Mouse (Mus musculus): ENCODE results near the gene Rin1. TPM values are rescaled to one million over a fixed set of nuclear protein-coding genes. Genes with fewer than 3 reads are reported as not detected.

Gene Rin1
- polyA plus RNA-seq, 1 experiment from 2014 or later: 2.5 TPM

DNA sequence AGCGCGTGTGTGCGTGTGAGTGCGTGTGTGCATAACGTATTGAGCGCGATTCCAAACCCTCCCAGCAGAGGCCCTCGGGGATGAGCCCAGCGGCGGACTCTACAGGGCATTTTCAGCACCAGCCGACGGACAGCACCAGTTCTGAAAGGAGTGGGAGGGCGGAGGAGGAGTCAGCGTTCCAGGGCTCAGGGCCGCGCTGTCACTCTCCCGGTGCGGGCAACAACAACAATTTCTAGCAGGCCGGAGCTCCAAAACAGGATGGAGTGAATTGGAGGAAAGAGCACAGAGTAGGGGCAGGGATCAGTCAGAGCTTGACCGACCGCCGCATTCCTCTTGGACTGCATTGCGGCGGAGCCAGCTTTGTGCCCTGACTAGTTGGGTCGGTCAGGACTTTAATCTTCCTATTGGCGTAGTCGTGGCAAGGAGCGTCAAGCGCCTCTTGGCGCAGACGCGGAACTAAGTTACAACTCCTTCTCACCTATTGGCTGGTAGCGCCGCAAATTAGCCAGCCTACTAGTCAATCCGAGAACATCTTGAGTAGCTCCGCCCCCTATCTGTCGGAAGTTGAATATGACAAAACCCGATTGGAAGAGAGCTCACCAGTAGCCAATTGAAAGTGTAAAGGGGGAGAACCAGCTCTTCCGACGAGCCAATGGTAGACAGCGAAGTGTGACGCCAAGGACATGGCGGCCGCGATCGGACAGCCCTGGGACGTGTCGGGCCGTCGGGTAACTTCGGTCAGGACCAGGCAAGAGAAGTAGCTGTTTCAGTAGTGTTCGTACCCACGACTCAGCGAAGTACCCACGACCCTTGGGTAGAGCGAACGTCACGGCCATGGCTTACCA, 37.8 kb downstream of the Rin1 start, which contains the start of gene Yif1a:
Gene Yif1a, plus strand, starts transcription at position 655 of the 845 bp plus-strand sequence.
- peak within 1 kb of the TSS; percentile 82 for H3K27ac ChIP-seq
- peak within 1 kb of the TSS; percentile 83 for H3K4me3 ChIP-seq
- peak; percentile 95 for ATAC-seq (ENCODE audit: low FRiP score, low read depth)
- peak within 1 kb of the TSS; percentile 85 for H3K4me2 ChIP-seq (replicated peaks)
- H3K4me1 ChIP-seq: peaks cover 28% of the 10 kb centered on the region
- peaks cover 29% of the 10 kb centered on the region for H3K36me3 ChIP-seq
- no peaks in the 10 kb centered on the region for H3K9me3 ChIP-seq
- H3K27me3 ChIP-seq (replicated peaks): peaks cover 34% of the 10 kb centered on the region
- peak within 1 kb of the TSS; percentile 73 for H3K9ac ChIP-seq
- under 1% methylated on average over 58 of the region's 58 CpGs for WGBS

DNA sequence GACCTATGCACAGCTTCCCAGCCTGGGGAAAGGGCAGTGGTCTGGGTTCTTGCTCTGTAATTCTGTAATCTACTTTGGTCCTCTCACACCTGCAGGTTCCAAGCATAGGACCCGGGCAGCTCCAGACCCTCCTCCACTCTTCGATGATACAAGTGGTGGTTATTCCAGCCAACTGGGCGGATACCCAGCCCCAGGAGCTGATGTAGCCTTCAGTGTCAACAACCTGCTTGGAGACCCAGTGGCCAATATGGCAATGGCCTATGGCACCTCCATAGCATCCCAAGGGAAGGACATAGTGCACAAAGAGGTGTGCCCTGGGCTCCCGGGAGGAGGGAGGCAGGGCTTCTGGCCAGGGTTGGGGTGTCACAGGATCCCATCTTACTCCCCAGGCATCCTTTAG, 39.0 kb downstream of the Rin1 start:
- Histone ChIP-seq H3K4me1 (peaks cover 39% of the 10 kb centered on the region), H3K27ac (no peak overlapping the region), H3K27me3 (replicated peaks) (peaks cover 22% of the 10 kb centered on the region), H3K9ac (peak overlapping the region; percentile 73; the same call in 1 of the 2 replicates), H3K4me3 (peak overlapping the region; percentile 83), H3K36me3 (peaks cover 38% of the 10 kb centered on the region), H3K9me3 (no peaks in the 10 kb centered on the region), H3K4me2 (replicated peaks) (peak overlapping the region; percentile 85)
- WGBS: 94% methylated on average over 4 of the region's 4 CpGs
- ATAC-seq (ENCODE audit: low FRiP score, low read depth): no peak

DNA sequence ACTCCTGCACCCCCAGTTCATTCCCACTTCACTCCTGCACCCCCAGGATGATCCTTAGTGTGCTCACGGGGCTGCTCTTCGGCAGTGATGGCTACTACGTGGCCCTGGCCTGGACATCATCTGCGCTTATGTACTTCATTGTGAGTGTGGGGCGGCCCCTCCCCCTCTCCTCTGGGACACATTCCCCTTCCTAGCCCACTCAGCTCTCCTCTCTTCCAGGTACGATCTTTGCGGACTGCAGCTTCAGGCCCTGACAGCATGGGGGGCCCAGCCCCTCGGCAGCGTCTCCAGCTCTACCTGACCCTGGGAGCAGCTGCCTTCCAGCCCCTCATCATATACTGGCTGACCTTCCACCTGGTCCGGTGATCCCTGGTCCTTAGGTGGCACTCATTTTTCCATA, 41.8 kb downstream of the Rin1 start:
- 83% methylated on average over 10 of the region's 10 CpGs for WGBS
- H3K4me1 ChIP-seq: peaks cover 58% of the 10 kb centered on the region
- no peak overlapping the region for H3K9ac ChIP-seq
- no peak overlapping the region for H3K4me2 ChIP-seq (replicated peaks)
- H3K4me3 ChIP-seq: no peak overlapping the region
- H3K27me3 ChIP-seq (replicated peaks): no peaks in the 10 kb centered on the region
- H3K27ac ChIP-seq: no peak overlapping the region
- ATAC-seq (ENCODE audit: low FRiP score, low read depth): no peak
- no peaks in the 10 kb centered on the region for H3K9me3 ChIP-seq
- H3K36me3 ChIP-seq: peaks cover 38% of the 10 kb centered on the region

DNA sequence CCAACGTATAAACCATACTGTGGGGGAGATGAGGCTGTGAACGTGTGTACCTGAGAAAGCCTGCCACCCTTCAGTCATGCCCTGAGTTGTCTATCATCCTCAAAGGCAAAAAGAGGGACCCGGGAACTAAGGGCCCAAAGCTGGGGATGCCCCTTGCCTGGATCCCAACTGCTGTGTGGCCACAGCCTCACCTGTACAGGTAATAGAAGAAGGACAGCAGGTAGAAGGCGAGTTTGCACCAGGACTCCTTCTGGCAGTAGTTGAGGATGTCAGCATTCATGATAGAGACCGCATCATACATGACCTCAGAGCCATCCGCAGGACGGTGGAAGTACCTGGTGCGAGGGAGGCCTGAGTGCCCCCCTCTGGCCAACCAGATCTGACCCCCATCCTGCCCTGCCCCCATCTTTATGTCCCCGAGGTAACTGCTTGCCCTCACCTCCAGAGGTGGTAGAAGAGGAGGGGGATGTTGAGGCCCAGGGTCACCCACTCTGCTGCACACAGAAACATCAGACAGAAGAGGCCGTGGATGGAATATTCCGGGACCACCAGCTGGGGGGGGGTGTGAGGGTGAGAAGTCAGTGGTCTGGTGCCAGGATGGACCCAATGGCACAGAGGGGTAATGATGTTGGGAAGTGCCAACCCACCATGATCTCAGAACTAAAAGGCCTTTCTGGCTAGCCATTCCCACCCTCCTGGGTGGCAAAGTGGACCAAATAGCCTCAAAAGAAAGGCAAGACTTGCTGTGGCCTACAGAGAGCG, 43.4 kb downstream of the Rin1 start:
- H3K4me2 ChIP-seq (replicated peaks): peak overlapping the region; percentile 97
- peaks cover 67% of the 10 kb centered on the region for H3K4me1 ChIP-seq
- no peak; the same call in 1 of the 2 replicates for ATAC-seq (ENCODE audit: low FRiP score, low read depth)
- H3K9me3 ChIP-seq: no peaks in the 10 kb centered on the region
- peak overlapping the region; percentile 21; the same call in 1 of the 2 replicates for H3K9ac ChIP-seq
- peak overlapping the region; percentile 7; the same call in 1 of the 2 replicates for H3K4me3 ChIP-seq
- 74% methylated on average over 12 of the region's 12 CpGs for WGBS
- no peaks in the 10 kb centered on the region for H3K27me3 ChIP-seq (replicated peaks)
- no peak overlapping the region for H3K27ac ChIP-seq
- peaks cover 38% of the 10 kb centered on the region for H3K36me3 ChIP-seq

DNA sequence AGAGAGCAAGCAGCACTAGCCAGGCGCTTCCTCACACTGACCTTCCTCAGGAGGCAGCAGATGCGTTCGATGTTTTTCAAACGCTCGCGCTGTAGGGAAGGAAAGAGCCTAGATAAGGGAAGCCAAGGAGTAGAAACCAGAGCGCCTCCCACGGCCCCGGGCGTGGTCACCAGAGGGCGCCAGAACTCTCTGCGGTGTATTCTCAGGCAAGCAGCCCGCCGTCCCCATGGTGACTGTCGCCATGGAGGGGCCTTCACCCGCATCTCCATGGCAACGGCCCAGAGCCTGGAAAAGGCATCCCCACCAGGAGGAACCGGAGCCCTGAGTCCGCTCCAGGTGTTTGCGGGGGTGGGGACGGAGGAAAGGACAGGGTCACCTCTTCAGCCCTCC, 44.0 kb downstream of the Rin1 start:
- H3K27ac ChIP-seq: peak overlapping the region; percentile 71; the same call in 1 of the 2 replicates
- peaks cover 67% of the 10 kb centered on the region for H3K4me1 ChIP-seq
- peaks cover 40% of the 10 kb centered on the region for H3K36me3 ChIP-seq
- no peaks in the 10 kb centered on the region for H3K9me3 ChIP-seq
- H3K4me3 ChIP-seq: peak overlapping the region; percentile 27
- ATAC-seq (ENCODE audit: low FRiP score, low read depth): peak; percentile 69
- H3K9ac ChIP-seq: 0 out of 2 replicates have a peak overlapping the region, but pooled peaks have one; percentile 21
- WGBS: under 1% methylated on average over 21 of the region's 21 CpGs
- H3K27me3 ChIP-seq (replicated peaks): no peaks in the 10 kb centered on the region
- peak overlapping the region; percentile 97 for H3K4me2 ChIP-seq (replicated peaks)

DNA sequence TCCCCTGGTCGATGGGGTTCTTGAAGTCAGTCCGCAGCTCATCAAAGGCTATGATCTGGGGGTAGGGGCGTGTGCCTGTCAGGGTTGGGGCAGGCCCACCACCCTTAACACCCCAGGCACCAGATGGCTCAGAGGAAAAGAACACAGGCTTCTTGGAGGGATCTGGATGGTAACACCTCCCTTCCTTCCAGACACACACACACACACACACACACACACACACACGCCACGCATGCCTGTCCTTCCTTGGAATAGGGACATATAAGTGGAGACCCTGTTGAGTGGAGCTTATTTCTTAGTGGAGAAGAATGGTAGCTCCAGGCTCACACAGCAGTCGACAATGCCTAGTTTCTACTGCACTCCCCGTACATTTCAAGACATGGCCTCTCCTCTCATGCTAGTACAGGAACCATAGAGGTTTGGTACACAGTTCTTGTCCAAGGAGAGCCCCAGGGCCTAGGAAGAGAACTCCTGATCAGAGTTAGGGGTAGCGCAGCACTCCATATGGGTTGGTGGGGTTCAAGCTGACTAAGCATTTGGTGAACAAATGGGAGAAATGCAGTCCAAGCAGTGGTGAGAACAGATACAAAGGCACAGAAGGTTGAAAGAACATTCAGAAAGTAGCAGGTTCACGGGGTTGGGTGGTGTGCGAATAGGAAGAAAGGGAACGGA, 44.6 kb downstream of the Rin1 start:
- peak overlapping the region; percentile 97 for H3K4me2 ChIP-seq (replicated peaks)
- 39% methylated on average over 11 of the region's 11 CpGs for WGBS
- no peaks in the 10 kb centered on the region for H3K27me3 ChIP-seq (replicated peaks)
- ATAC-seq (ENCODE audit: low FRiP score, low read depth): peak; percentile 29; the same call in 1 of the 2 replicates
- peak overlapping the region; percentile 27 for H3K4me3 ChIP-seq
- H3K9me3 ChIP-seq: no peaks in the 10 kb centered on the region
- peak overlapping the region; percentile 14; the same call in 1 of the 2 replicates for H3K9ac ChIP-seq
- peaks cover 47% of the 10 kb centered on the region for H3K36me3 ChIP-seq
- H3K27ac ChIP-seq: peak overlapping the region; percentile 71; the same call in 1 of the 2 replicates
- H3K4me1 ChIP-seq: peaks cover 70% of the 10 kb centered on the region

DNA sequence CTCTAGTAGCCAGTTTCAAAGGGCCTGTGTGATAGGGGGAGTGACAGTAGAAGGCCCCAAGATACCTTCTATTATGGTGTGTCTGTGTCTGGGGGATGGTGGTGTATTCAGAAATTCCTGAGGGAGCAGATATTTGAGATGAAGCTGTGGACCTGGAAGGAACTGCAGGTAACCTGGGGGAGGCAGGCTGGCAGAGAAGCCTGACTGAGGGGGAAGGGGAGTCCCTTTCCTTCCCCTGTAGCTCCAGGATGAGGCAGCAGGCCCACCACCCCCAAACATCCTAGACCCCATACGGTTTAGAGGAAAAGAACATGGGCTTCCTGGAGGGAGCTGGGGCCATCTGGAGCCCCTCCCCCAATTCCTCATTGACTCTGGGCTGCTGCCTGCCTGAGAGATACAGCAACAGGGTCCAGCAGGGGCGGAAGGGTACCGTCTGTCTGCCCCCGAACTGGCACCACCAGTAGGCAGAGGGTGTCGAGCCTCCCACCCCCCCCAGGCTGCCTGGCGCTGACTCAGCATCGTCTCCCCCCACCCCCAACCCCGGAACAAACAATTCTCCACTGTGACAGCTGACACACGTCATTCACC, 45.7 kb downstream of the Rin1 start:
- peak overlapping the region; percentile 96 for H3K9ac ChIP-seq
- peak overlapping the region; percentile 74 for H3K4me3 ChIP-seq
- ATAC-seq (ENCODE audit: low FRiP score, low read depth): no peak
- WGBS: 11% methylated on average over 9 of the region's 9 CpGs
- H3K27ac ChIP-seq: 0 out of 2 replicates have a peak overlapping the region, but pooled peaks have one; percentile 7
- peaks cover 50% of the 10 kb centered on the region for H3K36me3 ChIP-seq
- H3K4me2 ChIP-seq (replicated peaks): peak overlapping the region; percentile 97
- H3K4me1 ChIP-seq: peaks cover 70% of the 10 kb centered on the region
- H3K27me3 ChIP-seq (replicated peaks): no peaks in the 10 kb centered on the region
- H3K9me3 ChIP-seq: no peaks in the 10 kb centered on the region

DNA sequence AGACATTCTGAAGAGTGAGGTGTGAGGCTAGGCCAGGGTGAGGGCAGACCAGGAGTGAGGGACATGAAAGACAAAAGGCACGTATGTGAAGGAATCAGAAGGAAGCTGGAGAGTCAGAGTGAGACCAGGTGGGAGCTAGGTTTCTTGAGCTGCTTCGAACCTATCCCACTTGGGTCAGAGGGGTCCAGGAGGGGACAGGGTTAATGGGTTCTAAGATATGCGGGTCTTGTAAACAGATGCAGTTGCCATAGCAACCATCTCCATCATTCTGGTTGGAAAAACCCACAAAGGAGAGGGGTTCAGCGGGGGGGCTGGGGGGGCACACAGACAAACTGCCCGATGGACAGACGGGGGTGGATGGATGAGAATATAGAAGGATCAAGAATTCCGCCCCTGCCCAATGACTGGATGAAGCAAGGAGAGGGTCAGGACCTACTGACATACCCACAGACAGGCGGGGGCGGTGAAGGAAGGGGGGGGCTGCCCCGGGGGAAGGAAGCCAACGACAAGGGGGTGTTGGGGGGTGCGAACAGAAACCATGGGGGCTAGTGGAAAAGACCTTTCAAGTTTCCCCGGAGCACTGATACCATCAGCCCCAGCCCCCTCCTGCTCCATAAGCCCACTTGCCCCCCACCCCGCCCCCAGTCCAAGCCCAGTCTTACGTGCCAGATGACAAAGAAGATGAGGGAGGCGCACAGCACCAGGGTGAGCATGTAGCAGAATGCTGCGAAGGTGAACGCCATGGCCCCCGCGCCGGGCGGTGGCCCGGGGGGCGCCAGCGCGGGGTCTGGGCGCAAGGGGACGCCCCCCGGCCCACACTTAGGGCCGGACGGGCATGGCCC, 47.5 kb downstream of the Rin1 start:
- H3K9me3 ChIP-seq: no peaks in the 10 kb centered on the region
- WGBS: 3% methylated on average over 29 of the region's 31 CpGs
- H3K9ac ChIP-seq: peak overlapping the region; percentile 96
- peak overlapping the region; percentile 74 for H3K4me3 ChIP-seq
- peaks cover 50% of the 10 kb centered on the region for H3K36me3 ChIP-seq
- H3K27me3 ChIP-seq (replicated peaks): no peaks in the 10 kb centered on the region
- H3K27ac ChIP-seq: peak overlapping the region; percentile 72
- no peak for ATAC-seq (ENCODE audit: low FRiP score, low read depth)
- peaks cover 66% of the 10 kb centered on the region for H3K4me1 ChIP-seq
- H3K4me2 ChIP-seq (replicated peaks): peak overlapping the region; percentile 97

DNA sequence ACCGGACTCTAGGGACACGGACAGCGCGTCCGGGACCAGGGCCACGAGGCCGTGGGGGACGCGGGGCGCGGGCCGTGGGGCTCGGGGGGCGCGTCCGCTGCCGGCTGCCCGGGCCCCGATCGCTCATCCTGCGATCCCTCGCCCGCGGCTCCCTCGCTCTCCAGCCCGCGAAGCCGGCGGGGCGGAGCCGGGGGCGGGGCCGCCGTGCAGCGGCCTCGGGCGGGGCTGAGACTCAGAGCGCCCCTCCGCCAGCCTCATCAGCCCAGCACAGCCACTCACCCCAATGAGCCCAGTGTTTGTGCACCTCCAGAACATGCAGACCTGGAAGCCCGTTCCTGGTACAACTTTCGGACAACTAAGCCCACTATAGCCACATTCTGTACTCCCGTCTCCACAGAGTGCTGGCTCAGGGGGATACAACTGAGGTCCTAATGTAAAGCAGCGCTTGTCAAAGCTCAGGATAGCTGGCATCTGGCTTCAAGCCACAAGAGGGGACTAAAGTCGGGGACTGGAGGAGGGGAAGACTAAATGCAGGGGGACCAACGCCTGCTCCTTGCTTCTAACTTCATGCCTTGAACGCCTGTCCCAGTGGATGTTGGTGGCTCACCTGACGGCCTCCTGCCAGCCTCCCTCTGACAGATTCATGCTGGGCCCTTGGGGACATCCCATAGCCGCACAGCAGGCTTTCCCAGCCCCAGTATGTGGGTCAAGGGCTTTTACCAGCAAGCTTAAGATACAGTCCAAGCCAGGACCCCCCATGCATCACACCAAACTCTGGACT, 48.3 kb downstream of the Rin1 start, which contains the start of gene Cnih2:
Gene Cnih2, minus strand, starts transcription at position 159 of the 781 bp plus-strand sequence.
- H3K36me3 ChIP-seq: peaks cover 50% of the 10 kb centered on the region
- peak; percentile 37 for ATAC-seq (ENCODE audit: low FRiP score, low read depth)
- H3K9ac ChIP-seq: peak within 1 kb of the TSS; percentile 96
- H3K27ac ChIP-seq: peak within 1 kb of the TSS; percentile 72
- peaks cover 62% of the 10 kb centered on the region for H3K4me1 ChIP-seq
- peak within 1 kb of the TSS; percentile 97 for H3K4me2 ChIP-seq (replicated peaks)
- H3K27me3 ChIP-seq (replicated peaks): no peaks in the 10 kb centered on the region
- H3K4me3 ChIP-seq: peak within 1 kb of the TSS; percentile 74
- no peaks in the 10 kb centered on the region for H3K9me3 ChIP-seq
- 2% methylated on average over 41 of the region's 48 CpGs for WGBS

DNA sequence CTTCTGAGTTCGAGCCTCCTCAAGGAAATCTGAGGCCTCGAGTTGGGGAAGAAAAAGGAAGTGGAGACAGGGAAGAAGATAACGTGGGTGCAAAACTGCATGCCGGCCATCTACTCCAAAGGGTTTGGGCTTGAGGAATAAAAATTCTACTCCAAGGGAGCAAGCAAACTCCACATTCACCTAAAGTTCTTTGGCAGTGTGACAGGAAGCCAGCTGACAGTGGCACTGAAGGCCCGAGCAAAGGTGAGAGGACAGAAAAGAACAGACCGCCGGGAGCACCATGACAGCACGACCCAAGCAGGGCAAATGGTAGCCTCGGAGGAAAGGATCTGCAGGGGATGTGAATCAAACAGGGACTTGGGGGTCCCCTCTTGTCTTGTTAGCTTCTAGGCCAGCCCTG, 55.8 kb downstream of the Rin1 start:
- ATAC-seq (ENCODE audit: low FRiP score, low read depth): 0 out of 2 replicates have a peak, but pooled peaks have one; percentile 11
- peaks cover 79% of the 10 kb centered on the region for H3K36me3 ChIP-seq
- peak overlapping the region; percentile 80 for H3K9ac ChIP-seq
- H3K9me3 ChIP-seq: no peaks in the 10 kb centered on the region
- H3K4me2 ChIP-seq (replicated peaks): peak overlapping the region; percentile 78
- no peaks in the 10 kb centered on the region for H3K27me3 ChIP-seq (replicated peaks)
- WGBS: 31% methylated on average over 9 of the region's 9 CpGs
- peak overlapping the region; percentile 65 for H3K4me3 ChIP-seq
- no peak overlapping the region for H3K27ac ChIP-seq
- H3K4me1 ChIP-seq: peaks cover 10% of the 10 kb centered on the region

Data from neural tube, embryonic 12.5 days (tissue).